Mouse (Mus musculus) liver, adult 2 months (tissue): ENCODE results near the gene Nmral1. TPM values are rescaled to one million over a fixed set of nuclear protein-coding genes. Genes with fewer than 3 reads are reported as not detected.
A peak's percentile ranks its signal among the peaks of the same experiment; 100 is the strongest.

Experiments used
- DNase-seq: peaks from one replicate; pipeline ENCODE4 v3.0.0-alpha.2; 2011; ENCODE audit warnings: low read depth, low spot score; ENCODE audit errors: extremely low read depth
- H3K27ac ChIP-seq: fragments of 200-500 bp; replicated peaks from 2 replicates; pipeline ENCODE4 v1.5.1; 2012; ENCODE audit warnings: low read depth, mild to moderate bottlenecking, control low read depth, inconsistent platforms, low read length; ENCODE audit not compliant: insufficient read depth
- H3K27me3 ChIP-seq: fragments of 200-500 bp; 2 replicates; pipeline ENCODE4 v1.6.1; 2012; ENCODE audit warnings: mild to moderate bottlenecking, moderate library complexity, low read length, inconsistent platforms; ENCODE audit not compliant: control insufficient read depth, insufficient read depth
- H3K36me3 ChIP-seq: fragments of 200-500 bp; 2 replicates; pipeline ENCODE4 v1.6.1; 2012; ENCODE audit warnings: low read length, inconsistent platforms; ENCODE audit not compliant: control insufficient read depth, insufficient read depth
- H3K4me1 ChIP-seq: fragments of 200-500 bp; 2 replicates; pipeline ENCODE4 v1.6.1; 2011; ENCODE audit warnings: low read length; ENCODE audit not compliant: control insufficient read depth, insufficient read depth
- H3K4me3 ChIP-seq: fragments of 200-500 bp; 2 replicates; pipeline ENCODE4 v1.5.1; 2011; ENCODE audit warnings: low read depth, mild to moderate bottlenecking, control low read depth, low read length, moderate library complexity; ENCODE audit not compliant: insufficient read depth
- H3K79me2 ChIP-seq: fragments of 200-500 bp; 2 replicates; pipeline ENCODE4 v1.6.1; 2012; ENCODE audit warnings: inconsistent platforms, mild to moderate bottlenecking, low read length, moderate library complexity; ENCODE audit not compliant: control insufficient read depth, insufficient read depth
- H3K9ac ChIP-seq: fragments of 200-500 bp; 2 replicates; pipeline ENCODE4 v1.6.1; 2012; ENCODE audit warnings: low read depth, mild to moderate bottlenecking, control low read depth, inconsistent platforms, low read length
- CTCF ChIP-seq: fragments of 200-500 bp; IDR thresholded peaks from 2 replicates; pipeline ENCODE4 v1.5.1; 2011; ENCODE audit warnings: low read depth, low read length, control low read depth
- POLR2A ChIP-seq: fragments of 200-500 bp; IDR thresholded peaks from 2 replicates; pipeline ENCODE4 v1.6.1; 2011; ENCODE audit warnings: low read length, control low read depth; ENCODE audit not compliant: insufficient read depth; ENCODE audit errors: extremely low read depth
- WGBS: fragments of 180-500 bp; shearing (Covaris S2); methylation state at CpG from one replicate; pipeline ENCODE4 v1.1.7; 2018; 5-methylcytosine and 5-hydroxymethylcytosine counted together
- polyA plus RNA-seq: library from polyadenylated mRNA; depleted of rRNA; stranded (reverse); fragments of >200 nt; gene quantifications from 2 replicates; pipeline ENCODE4 v1.2.3, GENCODE M21; 2012
- total RNA-seq: library from RNA; depleted of rRNA; stranded (reverse); fragments of >200 nt; gene quantifications from 2 replicates; pipeline ENCODE4 v1.2.3, GENCODE M21; 2014

Gene Nmral1
- total and polyA plus RNA-seq, 2 experiments, result 7.8 to 11.2 TPM

DNA sequence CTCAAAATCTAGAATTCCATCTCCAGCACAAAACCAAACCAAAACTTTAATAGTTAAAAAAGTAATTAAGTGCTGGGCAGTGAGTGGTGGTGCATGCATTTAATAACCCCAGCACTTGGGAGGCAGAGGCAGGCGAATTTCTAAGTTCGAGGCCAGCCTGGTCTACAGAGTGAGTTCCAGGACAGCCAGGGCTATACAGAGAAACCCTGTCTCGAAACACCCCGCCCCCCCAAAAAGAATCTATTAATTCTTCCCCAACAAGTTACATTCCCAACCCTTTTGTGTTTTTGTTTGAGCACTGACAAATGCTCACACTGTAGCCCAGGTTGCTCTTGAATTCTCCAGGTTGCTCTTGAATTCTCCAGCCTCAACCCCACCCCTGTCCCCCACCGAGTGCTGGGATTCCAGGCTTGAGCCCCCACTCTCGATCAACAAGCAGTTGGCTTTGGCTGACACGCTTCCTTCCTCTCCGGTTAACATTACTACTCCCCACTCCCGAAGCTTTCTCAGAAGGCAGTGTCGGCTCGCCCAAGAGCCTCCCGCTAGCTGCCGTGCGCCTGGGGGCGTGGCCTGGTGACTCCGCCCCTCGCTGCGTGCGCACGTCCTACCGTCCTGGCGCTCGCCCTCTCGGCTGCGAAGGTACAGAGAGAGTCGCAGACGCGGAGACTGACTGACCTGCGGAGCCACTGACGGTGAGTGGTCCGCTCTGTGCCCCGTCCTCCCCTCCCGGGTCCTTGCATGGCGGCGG, 6.8 kb upstream of the Nmral1 start, which contains the start of gene Hmox2:
Gene Hmox2 (plus strand): TSS at position 582 of the 748 bp plus-strand sequence.
- peak within 1 kb of the TSS; percentile 84 for H3K9ac ChIP-seq
- H3K79me2 ChIP-seq, result peaks cover 20% of the 10 kb centered on the region; the same call in 1 of the 2 replicates
- H3K27me3 ChIP-seq, result no peaks in the 10 kb centered on the region
- H3K27ac ChIP-seq, result peak within 1 kb of the TSS; percentile 84
- H3K4me3 ChIP-seq, result peak within 1 kb of the TSS; percentile 64
- TF ChIP-seq CTCF (no peak), POLR2A (peak; percentile 98)
- H3K36me3 ChIP-seq, result no peaks in the 10 kb centered on the region
- H3K4me1 ChIP-seq, result peaks cover 9% of the 10 kb centered on the region
- DNase-seq, result peak; percentile 78
- WGBS, result 7% methylated on average over 35 of the region's 35 CpGs

DNA sequence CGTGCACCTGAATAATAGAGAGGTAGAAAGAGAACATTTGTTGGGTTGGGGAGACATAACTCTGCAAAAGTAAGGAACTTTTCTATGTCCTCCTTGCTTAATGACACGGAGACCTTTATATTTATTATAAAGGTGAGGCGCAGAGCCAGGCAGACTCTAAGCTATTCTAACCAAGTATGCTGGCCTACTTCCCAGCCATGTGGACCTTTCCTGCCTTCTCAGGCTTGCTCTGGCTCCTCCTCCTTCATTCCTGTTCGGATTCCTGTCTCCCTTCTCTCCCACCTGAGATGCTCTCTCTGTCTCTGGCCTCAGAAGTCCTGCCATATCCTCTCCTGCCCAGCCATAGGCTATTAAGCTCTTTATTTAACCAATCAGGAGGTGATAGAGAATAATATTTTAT, 6.1 kb upstream of the Nmral1 start:
- TF ChIP-seq POLR2A (no peak), CTCF (no peak)
- peaks cover 4% of the 10 kb centered on the region for H3K4me1 ChIP-seq

DNA sequence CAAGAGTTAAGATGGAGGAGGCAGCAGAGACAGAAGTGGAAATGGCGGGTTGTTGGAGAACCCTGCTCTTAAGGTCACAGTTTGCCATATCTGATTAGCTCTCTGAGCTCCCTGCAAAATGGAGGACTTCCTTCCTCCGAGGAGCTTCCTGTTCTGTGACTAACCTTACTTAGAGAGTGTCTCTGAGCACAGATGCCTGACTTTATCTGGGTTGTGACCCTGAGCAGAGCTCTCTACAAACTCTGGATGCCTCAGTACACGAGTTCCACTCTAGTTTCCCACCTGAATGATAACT, 3.7 kb upstream of the Nmral1 start:
- TF ChIP-seq CTCF, result no peak
- TF ChIP-seq POLR2A, result no peak
- H3K4me1 ChIP-seq, result peaks cover 2% of the 10 kb centered on the region; the same call in 1 of the 2 replicates

More for the DNA sequence above, 6.1 kb upstream of the Nmral1 start:
- H3K4me3 ChIP-seq, result no peak overlapping the region
- peaks cover 17% of the 10 kb centered on the region; the same call in 1 of the 2 replicates for H3K79me2 ChIP-seq
- no peaks in the 10 kb centered on the region for H3K27me3 ChIP-seq
- H3K9ac ChIP-seq, result no peak overlapping the region
- 76% methylated on average over 4 of the region's 4 CpGs for WGBS
- no peak overlapping the region for H3K27ac ChIP-seq
- H3K36me3 ChIP-seq, result no peaks in the 10 kb centered on the region
- no peak for DNase-seq

DNA sequence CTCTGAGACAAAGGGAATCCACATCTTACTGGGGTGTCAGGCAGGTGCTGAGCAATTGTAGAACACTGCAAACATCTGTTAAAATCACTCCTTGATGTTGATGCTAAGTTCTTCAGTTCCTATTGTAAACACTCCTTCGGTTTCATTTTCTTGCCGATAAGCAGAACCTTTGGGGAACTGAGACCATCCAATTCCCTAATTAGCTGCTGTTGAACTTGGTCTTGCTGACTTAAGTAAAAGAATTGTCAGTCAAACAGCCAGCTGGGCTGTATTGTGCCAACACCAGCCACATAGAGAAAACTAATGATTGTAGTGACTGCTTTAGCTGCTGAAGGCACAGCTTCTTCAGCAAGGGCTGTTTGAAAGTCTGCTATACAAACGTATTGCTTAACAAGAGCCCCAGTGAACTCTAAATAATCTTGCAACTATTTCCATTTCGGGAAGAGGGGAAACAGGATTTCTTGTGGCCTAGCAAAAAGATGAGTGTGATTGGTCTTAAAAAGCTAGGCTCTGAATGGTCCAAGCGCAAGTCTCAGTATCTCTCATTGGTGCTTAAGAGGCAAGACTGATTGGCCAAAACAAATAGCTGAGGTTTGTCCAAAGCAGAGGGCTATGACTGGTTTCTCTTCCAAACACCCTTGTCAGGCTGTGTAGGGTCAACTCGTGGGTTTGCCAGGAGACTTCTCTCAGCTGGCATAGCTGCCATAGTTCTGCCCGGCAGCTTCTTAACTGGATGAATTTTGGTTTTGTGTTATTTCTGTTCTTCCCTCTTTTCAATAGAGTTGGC, 3.2 kb upstream of the Nmral1 start:
- 27% methylated on average over 7 of the region's 7 CpGs for WGBS
- H3K27ac ChIP-seq, result peak overlapping the region; percentile 72
- H3K4me1 ChIP-seq, result no peaks in the 10 kb centered on the region; the same call in 1 of the 2 replicates

More for the DNA sequence above, 3.7 kb upstream of the Nmral1 start:
- Histone ChIP-seq H3K27me3 (no peaks in the 10 kb centered on the region), H3K79me2 (peaks cover 7% of the 10 kb centered on the region; the same call in 1 of the 2 replicates), H3K4me3 (no peak overlapping the region), H3K9ac (no peak overlapping the region), H3K36me3 (no peaks in the 10 kb centered on the region), H3K27ac (peak overlapping the region; percentile 72)
- 68% methylated on average over 3 of the region's 3 CpGs for WGBS
- peak; percentile 31 for DNase-seq

DNA sequence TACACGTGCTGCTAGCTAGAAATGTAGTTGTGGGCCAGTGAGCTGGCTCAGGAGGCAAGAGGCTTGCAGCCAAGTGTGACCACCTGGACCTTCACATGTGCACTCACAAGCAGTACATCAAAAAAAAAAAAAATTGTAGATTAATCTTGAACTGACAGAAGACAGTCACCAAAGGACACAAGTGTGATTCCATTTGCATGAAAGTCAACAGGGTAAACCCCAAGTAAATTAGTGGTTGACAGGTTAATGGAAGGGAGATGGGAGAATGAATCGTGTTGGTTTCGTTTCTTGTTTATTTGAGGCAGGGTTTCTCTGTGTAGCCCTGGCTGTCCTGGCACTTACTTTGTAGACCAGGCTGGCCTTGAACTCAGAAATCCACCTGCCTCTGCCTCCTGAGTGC, 1.3 kb downstream of the Nmral1 start:
- H3K4me3 ChIP-seq, result no peak overlapping the region
- no peaks in the 10 kb centered on the region for H3K36me3 ChIP-seq
- TF ChIP-seq POLR2A (no peak), CTCF (no peak)
- DNase-seq, result no peak
- no peak overlapping the region for H3K27ac ChIP-seq
- no peaks in the 10 kb centered on the region for H3K79me2 ChIP-seq
- H3K9ac ChIP-seq, result no peak overlapping the region
- H3K4me1 ChIP-seq, result no peaks in the 10 kb centered on the region; the same call in 1 of the 2 replicates
- H3K27me3 ChIP-seq, result no peaks in the 10 kb centered on the region
- WGBS, result 51% methylated on average over 3 of the region's 3 CpGs

More for the DNA sequence above, 3.2 kb upstream of the Nmral1 start:
- H3K27me3 ChIP-seq, result no peaks in the 10 kb centered on the region
- no peak overlapping the region for H3K4me3 ChIP-seq
- no peaks in the 10 kb centered on the region for H3K36me3 ChIP-seq
- H3K9ac ChIP-seq, result no peak overlapping the region
- TF ChIP-seq POLR2A (no peak), CTCF (no peak)
- DNase-seq, result peak; percentile 70
- peaks cover 7% of the 10 kb centered on the region; the same call in 1 of the 2 replicates for H3K79me2 ChIP-seq
